Mouse (Mus musculus) megakaryocyte, embryonic 14.5 days (primary cell): ENCODE data around the gene Scnn1b. TPM values are rescaled to one million over a fixed set of nuclear protein-coding genes. Genes with fewer than 3 reads are reported as not detected.

Source experiments
- H3K27me3 ChIP-seq: replicated peaks from 2 replicates; pipeline ENCODE3; 2012; ENCODE audit warnings: inconsistent platforms
- H3K36me3 ChIP-seq: replicated peaks from 2 replicates; pipeline ENCODE3; 2012; ENCODE audit warnings: low read length, inconsistent platforms, mixed read lengths
- H3K4me1 ChIP-seq: 2 replicates; pipeline ENCODE4 v1.6.1; 2012; ENCODE audit warnings: inconsistent platforms
- H3K4me3 ChIP-seq: replicated peaks from 2 replicates; pipeline ENCODE3; 2012; ENCODE audit warnings: moderate library complexity, mild to moderate bottlenecking, inconsistent platforms
- H3K9me3 ChIP-seq: 2 replicates; pipeline ENCODE4 v1.6.1; 2012; ENCODE audit warnings: inconsistent platforms
- FLI1 ChIP-seq: IDR thresholded peaks from 2 replicates; pipeline ENCODE4 v1.6.1; 2012; ENCODE audit warnings: low read length, inconsistent platforms, mixed read lengths
- GATA1 ChIP-seq: IDR thresholded peaks from 3 replicates; pipeline ENCODE4 v1.6.1; 2012; ENCODE audit warnings: mixed read lengths, low read length, inconsistent platforms, borderline replicate concordance
- polyA plus RNA-seq: library from polyadenylated mRNA; stranded (reverse); fragments of >175 nt; gene quantifications from 2 replicates; pipeline ENCODE4 v1.2.3, GENCODE M21; 2012; ENCODE audit warnings: low replicate concordance; ENCODE audit not compliant: insufficient read depth

The Scnn1b gene
- polyA plus RNA-seq, 1 experiment: not detected

DNA sequence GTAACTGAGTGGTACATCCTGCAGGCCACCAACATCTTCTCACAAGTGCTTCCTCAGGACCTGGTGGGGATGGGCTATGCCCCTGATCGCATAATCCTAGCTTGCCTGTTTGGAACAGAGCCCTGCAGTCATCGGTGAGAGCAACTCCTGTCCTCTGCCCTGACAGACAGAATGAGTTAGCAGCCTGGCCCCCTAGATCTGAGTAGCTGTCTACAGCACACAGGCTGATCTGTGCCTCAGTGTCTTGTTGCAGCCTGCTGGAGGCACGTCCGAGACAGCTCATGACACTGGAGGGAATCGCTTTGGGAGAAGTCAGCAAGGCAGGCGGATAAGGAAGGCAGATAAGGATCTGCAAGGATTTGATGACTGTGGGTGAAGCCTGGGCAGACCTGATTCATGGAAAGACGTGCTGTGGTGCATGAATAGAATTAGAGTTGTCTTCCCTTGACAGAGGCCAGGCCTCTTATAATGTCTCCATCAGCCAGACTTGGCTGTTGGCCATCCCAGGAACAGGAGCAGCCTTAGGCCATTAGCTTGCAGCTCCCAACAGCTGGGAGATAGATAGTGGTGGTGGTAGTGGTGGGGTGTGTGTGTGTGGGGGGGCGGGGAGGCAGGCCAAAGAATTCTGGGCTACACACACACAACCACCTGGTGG lies 38.0 kb downstream of the Scnn1b start:
- Histone ChIP-seq H3K9me3 (no peaks in the 10 kb centered on the region), H3K36me3 (no peaks in the 10 kb centered on the region), H3K4me3 (no peak overlapping the region), H3K4me1 (peaks cover 12% of the 10 kb centered on the region), H3K27me3 (peaks cover 55% of the 10 kb centered on the region)
- TF ChIP-seq FLI1 (no peak), GATA1 (no peak)

DNA sequence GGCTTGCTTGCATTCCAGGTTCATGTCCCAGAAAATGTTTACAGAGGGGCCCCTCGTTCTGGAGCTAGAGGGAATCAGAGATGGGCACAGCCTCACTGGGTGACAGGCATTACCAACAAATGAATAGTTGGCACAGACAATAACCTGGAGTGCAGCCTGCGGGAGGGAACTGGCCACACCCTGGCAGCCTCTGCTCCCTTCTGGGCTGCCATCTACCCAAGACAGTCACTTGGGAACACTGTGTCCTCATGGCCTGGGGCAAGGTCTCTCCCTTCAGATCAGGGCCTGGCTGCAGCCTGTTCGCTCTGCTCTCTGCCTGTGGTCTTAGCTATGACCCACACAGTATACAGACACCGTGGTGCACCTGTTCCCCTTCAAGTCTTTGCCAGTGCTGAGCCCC lies 42.0 kb downstream of the Scnn1b start:
- H3K27me3 ChIP-seq: peaks cover 41% of the 10 kb centered on the region
- no peaks in the 10 kb centered on the region for H3K9me3 ChIP-seq
- no peaks in the 10 kb centered on the region for H3K36me3 ChIP-seq
- H3K4me1 ChIP-seq: peaks cover 4% of the 10 kb centered on the region; the same call in 1 of the 2 replicates
- H3K4me3 ChIP-seq: no peak overlapping the region
- TF ChIP-seq FLI1 (no peak), GATA1 (no peak)

GRCm38 (mm10) chr7:121912250-121912649 lies 47.4 kb downstream of the Scnn1b start:
- no peak for TF ChIP-seq FLI1
- TF ChIP-seq GATA1: no peak
- no peaks in the 10 kb centered on the region for H3K36me3 ChIP-seq
- no peaks in the 10 kb centered on the region for H3K9me3 ChIP-seq
- no peak overlapping the region for H3K4me3 ChIP-seq
- H3K27me3 ChIP-seq: peaks cover 28% of the 10 kb centered on the region
- peaks cover 8% of the 10 kb centered on the region; the same call in 1 of the 2 replicates for H3K4me1 ChIP-seq

DNA sequence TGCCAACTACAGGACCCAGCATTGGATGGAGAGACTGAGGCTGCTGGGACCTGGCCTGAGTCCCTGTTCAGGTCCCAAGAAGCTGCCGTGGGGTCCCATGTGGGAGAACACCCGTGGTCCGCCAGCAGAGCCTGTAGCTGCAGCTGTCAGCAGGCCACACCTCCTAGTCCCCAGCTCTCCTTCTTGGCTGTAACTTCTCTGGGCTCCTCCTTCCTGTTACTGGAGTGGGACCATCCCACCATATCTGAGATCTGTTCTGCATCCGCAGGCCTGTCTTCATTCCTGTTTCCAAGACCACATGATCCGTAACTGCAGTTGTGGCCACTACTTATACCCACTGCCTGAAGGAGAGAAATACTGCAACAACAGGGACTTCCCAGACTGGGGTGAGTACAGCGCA lies 49.1 kb downstream of the Scnn1b start:
- H3K27me3 ChIP-seq: peaks cover 22% of the 10 kb centered on the region

GRCm38 (mm10) chr7:121924361-121924760 lies 59.5 kb downstream of the Scnn1b start:
- Histone ChIP-seq H3K4me3 (no peak overlapping the region), H3K36me3 (peaks cover 82% of the 10 kb centered on the region), H3K4me1 (no peaks in the 10 kb centered on the region), H3K27me3 (no peaks in the 10 kb centered on the region), H3K9me3 (no peaks in the 10 kb centered on the region)
- no peak for TF ChIP-seq FLI1
- no peak for TF ChIP-seq GATA1

More for the DNA sequence above, 49.1 kb downstream of the Scnn1b start:
- no peak overlapping the region for H3K4me3 ChIP-seq
- peaks cover 8% of the 10 kb centered on the region; the same call in 1 of the 2 replicates for H3K4me1 ChIP-seq
- TF ChIP-seq FLI1: no peak
- TF ChIP-seq GATA1: no peak
- H3K9me3 ChIP-seq: no peaks in the 10 kb centered on the region
- no peaks in the 10 kb centered on the region for H3K36me3 ChIP-seq

DNA sequence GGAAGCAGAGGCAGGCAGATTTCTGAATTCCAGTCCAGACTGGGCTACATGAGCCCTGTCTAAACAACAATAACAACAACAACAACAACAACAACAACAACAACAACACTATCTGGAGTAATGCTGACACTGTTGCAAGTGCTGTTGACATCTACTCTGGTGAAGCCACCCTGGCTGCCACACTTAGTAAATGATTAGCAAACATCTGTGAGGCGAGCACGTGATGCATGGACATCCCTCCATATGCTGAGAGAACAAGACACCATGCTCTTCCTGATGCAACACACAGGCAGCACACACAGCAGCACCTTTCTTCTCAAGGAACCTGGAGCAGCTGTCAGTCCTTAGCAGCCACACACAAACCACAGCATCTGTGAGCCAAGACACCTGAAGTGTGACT lies 63.0 kb downstream of the Scnn1b start:
- Histone ChIP-seq H3K36me3 (peaks cover 89% of the 10 kb centered on the region), H3K9me3 (no peaks in the 10 kb centered on the region), H3K4me3 (no peak overlapping the region), H3K27me3 (no peaks in the 10 kb centered on the region), H3K4me1 (no peaks in the 10 kb centered on the region)
- TF ChIP-seq GATA1: no peak
- no peak for TF ChIP-seq FLI1

GRCm38 (mm10) chr7:121931246-121931645 lies 66.4 kb downstream of the Scnn1b start:
- TF ChIP-seq FLI1 (no peak), GATA1 (no peak)
- Histone ChIP-seq H3K9me3 (no peaks in the 10 kb centered on the region), H3K4me1 (no peaks in the 10 kb centered on the region), H3K4me3 (no peak overlapping the region), H3K36me3 (peaks cover 83% of the 10 kb centered on the region), H3K27me3 (no peaks in the 10 kb centered on the region)

- no peaks in the 10 kb centered on the region for H3K4me1 ChIP-seq
- H3K27me3 ChIP-seq: no peaks in the 10 kb centered on the region
- no peaks in the 10 kb centered on the region for H3K9me3 ChIP-seq
- H3K36me3 ChIP-seq: peaks cover 81% of the 10 kb centered on the region
- no peak overlapping the region for H3K4me3 ChIP-seq
- no peak for TF ChIP-seq GATA1
- no peak for TF ChIP-seq FLI1
Observed at GRCm38 (mm10) chr7:121933675-121934074, 68.8 kb downstream of the Scnn1b start.

DNA sequence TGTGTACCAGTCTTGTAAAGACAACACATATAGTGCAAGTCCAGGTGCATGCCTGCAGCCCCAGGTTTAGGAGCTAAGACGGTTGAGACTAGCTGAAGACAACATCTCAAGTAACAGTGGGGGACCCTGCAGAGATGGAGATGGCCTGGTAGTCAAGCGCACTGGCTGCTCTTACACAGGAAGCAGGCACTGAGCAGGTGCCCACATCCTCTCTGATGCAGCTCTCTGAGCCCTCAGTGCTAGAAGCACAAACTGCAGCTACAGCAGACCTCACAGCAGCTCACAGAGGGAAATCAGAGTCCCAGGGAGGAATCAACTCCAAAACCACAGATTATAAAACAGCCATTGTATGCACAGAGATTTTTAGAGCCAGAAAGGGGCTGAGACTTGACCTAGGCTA lies 69.5 kb downstream of the Scnn1b start:
- no peaks in the 10 kb centered on the region for H3K27me3 ChIP-seq
- no peaks in the 10 kb centered on the region for H3K4me1 ChIP-seq
- H3K36me3 ChIP-seq: peaks cover 80% of the 10 kb centered on the region
- TF ChIP-seq FLI1 (no peak), GATA1 (no peak)
- no peak overlapping the region for H3K4me3 ChIP-seq
- no peaks in the 10 kb centered on the region for H3K9me3 ChIP-seq

DNA sequence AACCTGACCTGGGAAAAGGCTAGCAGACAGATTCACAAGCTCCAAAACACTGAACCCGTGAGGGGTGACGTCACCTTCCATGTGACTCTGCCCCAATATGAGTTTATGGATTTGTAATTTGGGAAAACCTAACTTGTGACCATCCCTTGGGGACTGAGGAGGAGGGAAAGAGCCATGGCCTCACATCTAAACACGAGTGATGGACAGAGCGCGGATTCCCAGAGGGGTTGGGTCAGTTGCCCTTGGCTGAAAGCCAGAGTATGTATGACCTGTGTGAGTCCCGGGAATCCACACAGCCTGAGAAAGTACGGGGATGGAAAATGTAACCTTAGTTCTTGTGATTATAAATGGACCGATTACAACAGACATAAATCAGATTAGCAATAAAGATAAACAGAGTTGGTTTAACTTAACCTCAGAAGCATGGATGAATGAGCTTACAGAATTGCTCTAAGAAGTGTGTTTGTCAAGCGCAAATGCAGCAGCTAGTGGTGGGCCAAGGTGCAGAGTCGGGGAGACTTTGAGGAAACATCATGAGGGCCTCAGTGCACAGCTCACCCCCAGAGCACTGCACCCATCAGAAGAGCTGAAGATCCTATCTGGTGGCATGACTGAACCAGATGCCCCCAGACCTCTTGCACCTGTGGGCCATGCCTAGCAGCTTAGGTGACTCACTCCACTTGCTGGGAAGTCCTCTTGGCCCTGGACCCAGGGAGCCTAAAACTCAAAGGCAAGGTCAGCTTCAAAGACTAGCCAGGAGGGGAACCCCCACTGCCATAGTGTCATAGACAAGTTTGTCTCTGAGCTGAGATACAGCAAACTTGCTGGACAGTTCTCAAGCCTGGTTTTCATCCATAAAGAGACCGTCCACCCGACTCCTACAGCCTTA lies 71.3 kb downstream of the Scnn1b start:
- no peaks in the 10 kb centered on the region for H3K27me3 ChIP-seq
- H3K9me3 ChIP-seq: no peaks in the 10 kb centered on the region
- H3K4me3 ChIP-seq: no peak overlapping the region
- peaks cover 73% of the 10 kb centered on the region for H3K36me3 ChIP-seq
- TF ChIP-seq GATA1: no peak
- TF ChIP-seq FLI1: no peak
- no peaks in the 10 kb centered on the region for H3K4me1 ChIP-seq
